1 mouse cellular context compared by ENCODE assay signal in the genomic region with DNA sequence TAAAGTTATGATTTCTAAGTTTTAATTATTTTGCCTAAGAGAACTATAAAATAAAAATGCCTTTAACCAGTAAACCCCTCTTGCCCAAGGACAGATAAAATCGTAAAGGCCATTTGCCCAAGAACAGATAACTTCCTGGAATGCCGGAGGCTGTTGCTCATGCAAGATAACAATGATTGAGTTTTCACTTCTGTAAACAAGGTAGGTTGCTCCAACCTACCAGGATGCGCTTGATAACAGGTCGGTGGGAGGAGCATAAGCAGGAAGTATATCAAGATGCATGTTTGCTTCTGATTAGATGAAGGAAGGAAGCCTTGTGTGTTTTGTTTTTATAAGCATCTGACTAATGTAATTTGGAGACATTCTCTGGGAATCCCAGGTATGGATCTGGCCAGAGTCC.
TF ChIP-seq lines count a peak whose summit lies in the region.

No protein-coding gene starts in this region.

TF ChIP-seq in MEL, 35 proteins besides CTCF, POLR2A, EP300 and RAD21 (continued from another document):
- TF ChIP-seq HCFC1 (IDR thresholded peaks at IDR 0.05; ENCODE audit: low read depth, low read length) = no peak; the same call in 1 of the 2 replicates
- no peak for TF ChIP-seq TBP (IDR thresholded peaks at IDR 0.05; ENCODE audit: low read depth, low read length)
- TF ChIP-seq NRF1 (IDR thresholded peaks at IDR 0.05; ENCODE audit: insufficient read depth, low read depth, low read length, poor library complexity, severe bottlenecking) = no peak
- TF ChIP-seq MAZ (IDR thresholded peaks at IDR 0.05; ENCODE audit: low read depth, low read length) = 0 out of 2 replicates have a peak, but pooled peaks have one; percentile 23
- peak; percentile 88 for TF ChIP-seq GATA1 (IDR thresholded peaks at IDR 0.05; ENCODE audit: low read depth, low read length)
- TF ChIP-seq E2F4 (IDR thresholded peaks at IDR 0.05; ENCODE audit: borderline replicate concordance, low read depth, low read length) = no peak
- TF ChIP-seq MYC (IDR thresholded peaks at IDR 0.05; ENCODE audit: low read depth, low read length) = no peak
- no peak for TF ChIP-seq USF2 (IDR thresholded peaks at IDR 0.05; ENCODE audit: borderline replicate concordance in 1 of 2, insufficient read depth in 1 of 2, low read depth in 1 of 2, low read length in 2 of 2)
- TF ChIP-seq SMC3 (IDR thresholded peaks at IDR 0.05; ENCODE audit: low read depth, low read length) = no peak
- peak; percentile 41; the same call in 1 of the 2 replicates for TF ChIP-seq MYB (IDR thresholded peaks at IDR 0.05; ENCODE audit: low read depth, low read length)
- TF ChIP-seq UBTF (IDR thresholded peaks at IDR 0.05; ENCODE audit: borderline replicate concordance, insufficient read depth, low read depth, low read length) = no peak
- no peak for TF ChIP-seq SIN3A (IDR thresholded peaks at IDR 0.05; ENCODE audit: low read length)
- no peak for TF ChIP-seq NELFE (IDR thresholded peaks at IDR 0.05; ENCODE audit: low read depth, low read length)
- no peak for TF ChIP-seq MAX (IDR thresholded peaks at IDR 0.05; ENCODE audit: low read length)
- TF ChIP-seq CHD2 (IDR thresholded peaks at IDR 0.05; ENCODE audit: low read length) = no peak
- no peak for TF ChIP-seq MAFK (IDR thresholded peaks at IDR 0.05; ENCODE audit: borderline replicate concordance, low read depth, low read length)
- no peak for TF ChIP-seq ZKSCAN1 (IDR thresholded peaks at IDR 0.05; ENCODE audit: low read depth, low read length)
- TF ChIP-seq ZNF384 (IDR thresholded peaks at IDR 0.05; ENCODE audit: low read depth, low read length) = peak; percentile 41; the same call in 1 of the 2 replicates
- no peak for TF ChIP-seq BHLHE40 (IDR thresholded peaks at IDR 0.05; ENCODE audit: borderline replicate concordance, low read depth, low read length)
- TF ChIP-seq RCOR1 (IDR thresholded peaks at IDR 0.05; ENCODE audit: low read depth, low read length) = peak; percentile 80
